ENCODE assay signal across 8 mouse cellular contexts in genomic region chr13:65278383-65279341, GRCm38 (mm10). TPM values are rescaled to one million over a fixed set of nuclear protein-coding genes. Genes with fewer than 3 reads are reported as not detected.
DNase-seq lines count a peak whose midpoint lies in the region; ATAC-seq and TF ChIP-seq lines count a peak whose summit lies in the region.

Gene Zfp369, plus strand, starts transcription at chr13:65278814.

- TF ChIP-seq EP300 in CH12.LX (IDR thresholded peaks at IDR 0.05; ENCODE audit: low read length): no peak

- under 1% methylated on average over 50 of the region's 50 CpGs for WGBS in forebrain, embryonic 11.5 days
- under 1% methylated on average over 50 of the region's 50 CpGs for WGBS in heart, embryonic 16.5 days
- WGBS in liver, embryonic 15.5 days (ENCODE audit: insufficient replicate concordance): under 1% methylated on average over 50 of the region's 50 CpGs
- WGBS in neural tube, embryonic 12.5 days: under 1% methylated on average over 50 of the region's 50 CpGs

- dilution Hi-C loops in CH12.LX (cut with MboI; ENCODE audit: extremely low pct_ligation_motif_present, extremely low pct_unique_long_range_greater_than_20kb, low sequenced_read_pairs): no loop called here

- H3K9me3 ChIP-seq in CH12.LX (replicated peaks; ENCODE audit: low read length): no peaks in the 10 kb centered on the region
- peaks cover 4% of the 10 kb centered on the region; the same call in 1 of the 2 replicates for H3K9me3 ChIP-seq in forebrain, embryonic 11.5 days (ENCODE audit: control insufficient read depth, low read length)
- H3K9me3 ChIP-seq in heart, embryonic 16.5 days (replicated peaks; ENCODE audit: control insufficient read depth, low read length): no peaks in the 10 kb centered on the region
- H3K9me3 ChIP-seq in liver, embryonic 15.5 days (replicated peaks): no peaks in the 10 kb centered on the region
- H3K9me3 ChIP-seq in neural tube, embryonic 12.5 days: peaks cover 35% of the 10 kb centered on the region

- in situ Hi-C loops in CH12.LX (cut with MboI; ENCODE audit: low pct_ligation_motif_present, low pct_unique_long_range_greater_than_20kb, low sequenced_read_pairs): loop anchor here (5.0 to 25.0 kb wide), 2 partner anchors 36 to 91 kb away; no protein-coding TSS in a partner anchor

- TF ChIP-seq POLR2A in CH12.LX (IDR thresholded peaks at IDR 0.05; ENCODE audit: low read depth, low read length): peak; percentile 76

- peak within 1 kb of the TSS; percentile 71 for H3K27ac ChIP-seq in CH12.LX (ENCODE audit: insufficient read depth, low read depth)
- H3K27ac ChIP-seq in forebrain, embryonic 11.5 days (ENCODE audit: low read depth, low read length): peak within 1 kb of the TSS; percentile 51; the same call in 1 of the 2 replicates
- peak within 1 kb of the TSS; percentile 90 for H3K27ac ChIP-seq in heart, embryonic 16.5 days (ENCODE audit: low read length)
- H3K27ac ChIP-seq in liver, embryonic 15.5 days (replicated peaks): peak within 1 kb of the TSS; percentile 86
- H3K27ac ChIP-seq in neural tube, embryonic 12.5 days: peak within 1 kb of the TSS; percentile 64

- peak in 1 of 2 experiments; percentile 20; a peak in 1 of 4 replicates for TF ChIP-seq CTCF in CH12.LX (conservative IDR thresholded peaks at IDR 0.05 in 1 of 2, IDR thresholded peaks at IDR 0.05 in 1 of 2; ENCODE audit: low read depth in 2 of 2, low read length in 2 of 2)

- H3K27me3 ChIP-seq in CH12.LX (replicated peaks): no peaks in the 10 kb centered on the region
- H3K27me3 ChIP-seq in forebrain, embryonic 11.5 days (ENCODE audit: control insufficient read depth, insufficient read depth, low read length): no peaks in the 10 kb centered on the region
- H3K27me3 ChIP-seq in heart, embryonic 16.5 days (ENCODE audit: control insufficient read depth, insufficient read depth, low read length): no peaks in the 10 kb centered on the region
- no peaks in the 10 kb centered on the region for H3K27me3 ChIP-seq in liver, embryonic 15.5 days
- no peaks in the 10 kb centered on the region for H3K27me3 ChIP-seq in neural tube, embryonic 12.5 days (replicated peaks)

- ATAC-seq in forebrain, embryonic 11.5 days (replicated peaks; ENCODE audit: low FRiP score): peak; percentile 98
- ATAC-seq in heart, embryonic 16.5 days (replicated peaks; ENCODE audit: extremely low read depth, insufficient read depth, low FRiP score): peak; percentile 99
- ATAC-seq in liver, embryonic 15.5 days (ENCODE audit: insufficient read depth): peak; percentile 98
- ATAC-seq in neural tube, embryonic 12.5 days (ENCODE audit: low FRiP score, low read depth): peak; percentile 99

- peak; percentile 88 for DNase-seq in CH12.LX (ENCODE audit: extremely low read depth)
- peak; percentile 76 for DNase-seq in c-Kit-positive CD71-positive TER-119-negative erythroid progenitor cells, embryonic 14.5 days (ENCODE audit: low read depth)
- DNase-seq in forebrain, embryonic 11.5 days (ENCODE audit: low spot score): peak; percentile 95
- peak; percentile 95 to 98 for DNase-seq in kidney, postnatal 36 days
- DNase-seq in telencephalon, adult 2 months (ENCODE audit: low read depth, low spot score): peak; percentile 97

- H3K9ac ChIP-seq in CH12.LX (ENCODE audit: insufficient read depth, low read depth): peak within 1 kb of the TSS; percentile 86
- peak within 1 kb of the TSS; percentile 77 for H3K9ac ChIP-seq in forebrain, embryonic 11.5 days (ENCODE audit: low read length)
- peak within 1 kb of the TSS; percentile 87 for H3K9ac ChIP-seq in heart, embryonic 16.5 days (ENCODE audit: low read length)
- peak within 1 kb of the TSS; percentile 78 for H3K9ac ChIP-seq in liver, embryonic 15.5 days
- H3K9ac ChIP-seq in neural tube, embryonic 12.5 days: peak within 1 kb of the TSS; percentile 72

- H3K4me1 ChIP-seq in CH12.LX (ENCODE audit: control insufficient read depth in 1 of 2, insufficient read depth in 2 of 2): peaks cover 0 to 13% of the 10 kb centered on the region in 2 experiments; a peak in 2 of 4 replicates
- no peaks in the 10 kb centered on the region for H3K4me1 ChIP-seq in forebrain, embryonic 11.5 days (replicated peaks; ENCODE audit: control insufficient read depth, insufficient read depth, low read length)
- H3K4me1 ChIP-seq in heart, embryonic 16.5 days (ENCODE audit: control insufficient read depth, insufficient read depth, low read length): peaks cover 11% of the 10 kb centered on the region
- H3K4me1 ChIP-seq in liver, embryonic 15.5 days (replicated peaks): peaks cover 24% of the 10 kb centered on the region
- 0 out of 2 replicates have a peak, but pooled peaks cover 3% of the 10 kb centered on the region for H3K4me1 ChIP-seq in neural tube, embryonic 12.5 days

- H3K4me2 ChIP-seq in CH12.LX (ENCODE audit: insufficient read depth, low read depth, poor library complexity, severe bottlenecking): peak within 1 kb of the TSS; percentile 84
- peak within 1 kb of the TSS; percentile 54 for H3K4me2 ChIP-seq in forebrain, embryonic 11.5 days (ENCODE audit: low read depth, low read length, severe bottlenecking)
- H3K4me2 ChIP-seq in heart, embryonic 16.5 days (ENCODE audit: low read depth, low read length): peak within 1 kb of the TSS; percentile 82
- H3K4me2 ChIP-seq in liver, embryonic 15.5 days: peak within 1 kb of the TSS; percentile 75
- peak within 1 kb of the TSS; percentile 58 for H3K4me2 ChIP-seq in neural tube, embryonic 12.5 days (replicated peaks)

- H3K36me3 ChIP-seq in CH12.LX (replicated peaks in 1 of 2; ENCODE audit: control insufficient read depth in 1 of 2, insufficient read depth in 1 of 2, low read length in 1 of 2): peaks cover 0 to 3% of the 10 kb centered on the region in 2 experiments
- H3K36me3 ChIP-seq in forebrain, embryonic 11.5 days (ENCODE audit: control insufficient read depth, insufficient read depth, low read length): peaks cover 4% of the 10 kb centered on the region; the same call in 1 of the 2 replicates
- H3K36me3 ChIP-seq in heart, embryonic 16.5 days (ENCODE audit: control insufficient read depth, insufficient read depth): peaks cover 2% of the 10 kb centered on the region; the same call in 1 of the 2 replicates
- H3K36me3 ChIP-seq in liver, embryonic 15.5 days (replicated peaks): 0 out of 2 replicates have a peak, but pooled peaks cover 2% of the 10 kb centered on the region
- peaks cover 30% of the 10 kb centered on the region for H3K36me3 ChIP-seq in neural tube, embryonic 12.5 days

- peak within 1 kb of the TSS; percentile 73 to 93 (median 77) for H3K4me3 ChIP-seq in CH12.LX (replicated peaks in 1 of 3; ENCODE audit: low read depth in 2 of 3, low read length in 2 of 3, poor library complexity in 1 of 3)
- H3K4me3 ChIP-seq in forebrain, embryonic 11.5 days (ENCODE audit: low read depth, low read length): peak within 1 kb of the TSS; percentile 62
- peak within 1 kb of the TSS; percentile 93 for H3K4me3 ChIP-seq in heart, embryonic 16.5 days (ENCODE audit: low read length)
- H3K4me3 ChIP-seq in liver, embryonic 15.5 days (replicated peaks): peak within 1 kb of the TSS; percentile 71
- H3K4me3 ChIP-seq in neural tube, embryonic 12.5 days: peak within 1 kb of the TSS; percentile 61

- no peak for TF ChIP-seq RAD21 in CH12.LX (IDR thresholded peaks at IDR 0.05; ENCODE audit: low read depth, low read length)

- H3K79me2 ChIP-seq in CH12.LX (replicated peaks; ENCODE audit: control insufficient read depth, extremely low read depth, insufficient read depth, poor library complexity, severe bottlenecking): peaks cover 18% of the 10 kb centered on the region

TF ChIP-seq in CH12.LX, 34 proteins besides CTCF, POLR2A, EP300 and RAD21 (continues in another document):
- TF ChIP-seq MAZ (IDR thresholded peaks at IDR 0.05; ENCODE audit: low read depth, low read length) (no peak), ZMIZ1 (IDR thresholded peaks at IDR 0.05; ENCODE audit: low read depth, low read length) (peak; percentile 29), SIN3A (IDR thresholded peaks at IDR 0.05; ENCODE audit: low read length) (peak; percentile 90), ELF1 (IDR thresholded peaks at IDR 0.05; ENCODE audit: low read depth, low read length) (peak; percentile 93), ZKSCAN1 (IDR thresholded peaks at IDR 0.05; ENCODE audit: borderline replicate concordance, low read depth, low read length) (no peak), CHD2 (IDR thresholded peaks at IDR 0.05; ENCODE audit: low read length) (peak; percentile 42; the same call in 1 of the 2 replicates), USF2 (conservative IDR thresholded peaks at IDR 0.05; ENCODE audit: low read depth, low read length) (no peak), MEF2A (IDR thresholded peaks at IDR 0.05; ENCODE audit: borderline replicate concordance, low read depth, low read length) (peak; percentile 40; the same call in 1 of the 2 replicates), TBP (conservative IDR thresholded peaks at IDR 0.05; ENCODE audit: low read depth, low read length) (0 out of 2 replicates have a peak, but pooled peaks have one; percentile 36), KAT2A (IDR thresholded peaks at IDR 0.05; ENCODE audit: insufficient replicate concordance, low read length) (peak; percentile 94; the same call in 1 of the 2 replicates), GABPA (IDR thresholded peaks at IDR 0.05; ENCODE audit: insufficient replicate concordance, low read depth, low read length) (peak; percentile 75; the same call in 1 of the 2 replicates), ZC3H11A (IDR thresholded peaks at IDR 0.05; ENCODE audit: low read depth, low read length) (no peak), HCFC1 (IDR thresholded peaks at IDR 0.05; ENCODE audit: low read depth, low read length) (peak; percentile 98), NELFE (IDR thresholded peaks at IDR 0.05; ENCODE audit: low read depth, low read length) (peak; percentile 58), PAX5 (IDR thresholded peaks at IDR 0.05; ENCODE audit: low read length) (no peak), MYC (IDR thresholded peaks at IDR 0.05; ENCODE audit: low read depth, low read length) (0 out of 2 replicates have a peak, but pooled peaks have one; percentile 7), E2F4 (IDR thresholded peaks at IDR 0.05; ENCODE audit: insufficient replicate concordance, low read depth, low read length) (no peak), BHLHE40 (IDR thresholded peaks at IDR 0.05; ENCODE audit: low read depth, low read length) (no peak), IRF4 (IDR thresholded peaks at IDR 0.05; ENCODE audit: low read depth, low read length) (peak; percentile 23; the same call in 1 of the 2 replicates), SMC3 (IDR thresholded peaks at IDR 0.05; ENCODE audit: low read depth, low read length) (no peak)

RNA-seq across cellular contexts. Expression of gene Zfp369, which starts in this region (rescaled TPM):
- 11.1 and 12.6 TPM in 2 replicates for total RNA-seq in CH12.LX (2012; rRNA removed)
- 9.9 and 10.3 TPM in 2 replicates for total RNA-seq in CH12.LX (2014; rRNA removed)
- 6.4 and 8.4 TPM in 2 replicates for polyA plus RNA-seq in CH12.LX (2012; ENCODE audit: insufficient read length, low read depth)
- 21.7 and 22.6 TPM in 2 replicates for polyA plus RNA-seq in forebrain, embryonic 11.5 days (2014; fragmentation: Nextera tagmentation; extraction: Ambion mirVana)
- 8.4 and 8.7 TPM in 2 replicates for polyA plus RNA-seq in heart, embryonic 16.5 days (2015; fragmentation: Nextera tagmentation; extraction: Ambion mirVana)
- 3.2 and 3.4 TPM in 2 replicates for polyA plus RNA-seq in liver, embryonic 15.5 days (2015; fragmentation: Nextera tagmentation; extraction: Ambion mirVana)
- 17.9 and 21.2 TPM in 2 replicates for polyA plus RNA-seq in neural tube, embryonic 12.5 days (2016; fragmentation: Nextera tagmentation; extraction: Ambion mirVana)

Comparison
In these comparisons a context has a peak if more than half of its experiments do, and no peak if none do; other contexts are left out.
1. Peak in every context shown above with its lines: DNase-seq, ATAC-seq, H3K4me3 ChIP-seq and H3K27ac ChIP-seq.